Mouse (Mus musculus) heart, postnatal 25 days (tissue): ENCODE results near the gene Nckap5. TPM values are rescaled to one million over a fixed set of nuclear protein-coding genes. Genes with fewer than 3 reads are reported as not detected.
"Not testable (repeated sequence)": the region's sequence is repeated elsewhere in the genome, so short reads cannot be mapped to it uniquely, and the experiment has no call there.

Experiments
- DNase-seq: peaks from one replicate; pipeline ENCODE4 v3.0.0; 2022; ENCODE audit warnings: low spot score
- intact Hi-C: fragments of 180-260 bp; cut with DNase I; formaldehyde crosslinking; loops from one replicate; pipeline ENCODE4 v1.15.1; 2025
- total RNA-seq, 2 experiments: library from RNA; stranded (reverse); gene quantifications; 2 replicates each; pipeline ENCODE4 v1.2.3; 2021

The Nckap5 gene
- total RNA-seq, 2 experiments from 2014 or later: 8.5 to 12.7 TPM

DNA sequence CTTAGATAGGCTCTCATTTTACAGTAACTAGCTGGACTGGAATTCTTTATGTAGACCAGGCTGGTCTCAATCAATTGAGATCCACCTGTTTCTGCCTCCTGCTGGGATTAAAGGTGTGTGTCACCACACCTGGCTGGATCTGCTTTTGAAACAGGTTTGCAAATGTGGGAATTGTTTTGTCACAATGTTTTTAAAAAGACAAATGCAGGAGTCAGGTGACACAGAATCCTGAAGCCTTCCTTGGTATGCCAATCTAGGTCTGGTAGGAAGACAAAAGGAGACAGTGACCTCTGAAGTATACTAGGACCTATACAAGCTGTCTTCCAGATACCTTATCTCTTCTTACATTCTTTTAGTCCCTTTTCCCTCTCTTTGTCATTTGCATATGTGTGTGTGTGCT is 680.6 kb downstream of the Nckap5 start:
- intact Hi-C loops: no loop called here

DNA sequence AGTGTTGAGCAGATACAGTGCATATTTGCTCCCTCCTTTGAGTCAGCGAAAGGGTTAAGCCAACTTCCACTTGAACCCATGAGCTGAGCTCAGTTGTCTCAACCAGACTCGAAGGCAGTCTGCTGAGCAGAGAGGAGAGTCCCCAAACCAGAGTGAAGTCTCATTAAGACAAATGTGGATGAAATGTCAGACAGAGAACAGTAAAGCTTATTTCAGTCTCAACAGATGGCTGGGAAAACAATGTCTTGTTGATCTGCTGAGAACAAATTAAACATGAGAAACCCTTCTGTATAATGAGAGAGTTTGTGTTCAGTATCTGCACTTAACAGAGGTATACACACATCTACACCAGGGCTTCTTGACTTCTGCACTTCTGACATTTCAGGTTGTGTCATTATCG is 694.9 kb downstream of the Nckap5 start:
- DNase-seq: no peak
- intact Hi-C loops: no loop called here

More for the DNA sequence above, 680.6 kb downstream of the Nckap5 start:
- DNase-seq: no peak

DNA sequence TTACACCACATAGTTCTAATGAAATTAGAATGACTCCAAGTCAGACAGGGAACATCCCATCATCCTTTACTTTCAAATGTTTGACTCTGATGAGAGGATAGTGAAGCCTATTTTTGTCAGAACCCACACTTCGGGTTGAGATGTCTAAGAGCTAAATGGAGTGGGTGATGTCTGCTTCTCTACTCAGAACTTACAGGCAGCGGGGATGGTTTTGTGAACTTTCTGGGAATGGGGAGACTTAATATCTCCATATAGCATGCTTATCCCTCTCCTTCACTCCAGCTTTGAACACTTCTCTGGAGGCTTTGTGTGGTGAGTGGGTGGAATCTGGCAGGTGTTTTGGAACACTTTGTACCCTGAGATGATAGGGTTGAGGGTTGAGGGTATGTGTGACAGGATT is 698.3 kb downstream of the Nckap5 start:
- DNase-seq: no peak
- intact Hi-C loops: no loop called here

DNA sequence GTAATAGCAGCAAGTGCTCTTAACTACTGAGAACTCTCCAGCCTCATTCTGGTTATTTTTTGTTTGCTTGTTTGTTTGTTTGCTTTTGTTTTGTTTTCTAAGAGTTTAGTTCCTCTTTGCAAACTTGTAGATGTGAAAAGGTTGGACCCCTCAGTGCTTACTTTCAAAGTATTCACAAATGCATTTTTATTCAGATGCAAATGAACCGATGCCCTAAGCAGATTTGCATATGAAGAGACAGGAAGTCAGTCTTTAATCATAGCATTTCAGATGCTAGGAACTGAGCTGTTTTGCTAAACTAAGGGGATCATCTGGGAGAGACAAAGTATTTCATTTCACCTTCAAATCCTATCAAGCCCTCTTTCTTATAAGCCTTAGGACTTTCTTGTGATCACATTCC is 701.5 kb downstream of the Nckap5 start:
- intact Hi-C loops: no loop called here
- no peak for DNase-seq

DNA sequence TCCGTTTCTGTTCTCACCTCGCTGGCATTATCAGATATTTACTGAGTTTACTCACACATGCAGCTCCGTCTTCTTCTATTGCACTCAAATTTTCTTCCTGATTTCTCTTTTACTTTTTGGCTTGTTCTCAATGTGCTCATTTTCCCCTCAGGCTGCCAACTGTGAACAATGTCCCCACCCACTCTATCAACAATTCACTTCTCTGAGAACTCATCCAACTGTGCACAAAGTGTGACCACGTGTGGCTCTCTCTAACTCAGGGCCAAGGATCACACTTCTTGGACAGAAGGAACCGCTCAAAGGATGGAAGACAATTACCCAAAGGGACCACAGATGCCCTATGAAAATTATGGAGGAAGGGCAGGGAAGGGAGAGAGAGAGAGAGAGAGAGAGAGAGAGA is 707.5 kb downstream of the Nckap5 start:
- no peak for DNase-seq
- intact Hi-C loops: no loop called here

DNA sequence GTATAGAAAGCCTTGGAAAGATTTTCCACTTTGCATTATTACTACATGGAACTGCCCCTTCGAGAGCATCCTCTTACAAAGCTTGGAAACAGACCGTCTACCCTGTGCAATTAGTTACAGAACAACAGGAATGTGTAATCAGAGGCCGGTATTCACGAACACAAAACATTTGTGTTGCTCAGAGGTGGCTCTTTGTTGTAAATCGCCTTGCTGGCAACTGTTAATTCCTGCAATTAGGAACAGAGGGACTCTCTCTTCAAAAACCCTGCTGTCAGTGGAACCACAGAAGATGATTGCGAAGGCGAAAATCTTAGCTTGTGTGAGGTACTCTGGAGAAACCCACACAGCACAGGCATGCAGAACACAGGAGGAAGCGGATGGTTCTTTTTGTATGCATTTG is 710.1 kb downstream of the Nckap5 start:
- DNase-seq: no peak
- intact Hi-C loops: no loop called here

DNA sequence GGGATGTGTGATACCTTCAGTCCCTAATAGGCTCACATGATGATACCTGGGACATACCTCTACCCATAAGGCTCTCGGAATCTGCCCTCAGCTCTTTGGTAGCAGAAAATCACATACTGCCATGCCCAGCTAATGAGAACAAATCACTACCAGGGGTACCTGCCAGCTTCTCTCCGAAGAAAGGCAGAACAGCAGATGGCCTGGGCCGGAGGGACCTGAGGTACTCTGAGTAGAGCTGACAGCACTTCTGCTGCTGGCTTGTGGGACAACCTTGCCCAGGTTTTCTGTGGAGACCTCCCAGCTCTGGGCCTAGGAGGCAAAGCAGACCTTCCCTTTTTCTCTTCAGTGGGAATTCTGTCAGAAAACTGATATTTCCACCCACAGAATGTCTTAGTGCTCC is 714.6 kb downstream of the Nckap5 start:
- DNase-seq: no peak
- intact Hi-C loops: no loop called here

DNA sequence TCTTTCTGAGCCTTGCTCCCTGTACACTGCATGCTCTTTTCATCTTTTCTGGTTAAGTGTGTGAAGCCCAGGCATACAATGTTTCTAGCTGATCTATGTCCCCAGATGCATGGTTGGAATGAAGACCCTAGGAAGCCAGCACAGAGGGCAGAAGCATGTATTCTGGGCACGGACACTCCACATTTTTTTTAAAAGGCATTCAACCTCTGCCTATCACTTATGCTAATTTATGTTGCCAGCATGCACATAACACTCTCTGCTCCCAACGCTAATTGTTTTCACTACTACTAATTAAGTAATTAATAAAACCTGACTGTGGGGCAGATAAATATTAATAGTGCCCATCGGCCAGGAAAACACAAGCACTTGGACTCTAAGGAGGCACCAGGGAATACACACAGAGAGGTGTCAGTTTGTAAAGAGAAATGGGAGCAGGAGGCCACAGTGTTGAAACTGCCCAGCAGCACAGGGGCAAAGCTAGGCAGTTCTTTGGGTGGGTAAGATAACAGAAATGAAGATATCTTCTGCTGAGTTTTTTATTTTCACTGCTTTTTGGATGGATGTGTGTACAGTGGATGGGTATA is 724.8 kb downstream of the Nckap5 start:
- no peak for DNase-seq

DNA sequence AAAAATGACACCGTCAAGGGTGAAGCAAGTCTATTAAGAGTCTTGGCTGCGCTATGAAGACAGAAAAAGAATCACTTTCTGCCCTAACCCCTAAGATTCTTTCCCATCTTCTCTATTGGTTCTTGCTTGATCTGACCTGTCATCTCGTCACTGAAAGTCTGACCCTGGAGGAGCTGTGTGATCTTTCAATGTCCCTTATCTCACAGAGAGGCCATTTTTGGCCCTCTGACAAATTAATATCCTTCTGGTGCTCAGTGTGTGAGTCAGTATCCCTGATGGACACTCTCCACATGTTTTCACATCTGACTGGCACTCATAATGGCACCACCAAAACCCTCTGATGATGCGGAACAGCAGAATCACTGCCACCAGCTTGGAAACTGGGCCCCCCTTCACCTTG is 736.3 kb downstream of the Nckap5 start:
- DNase-seq: no peak
- intact Hi-C loops: no loop called here

More for the DNA sequence above, 724.8 kb downstream of the Nckap5 start:
- intact Hi-C loops: no loop called here

DNA sequence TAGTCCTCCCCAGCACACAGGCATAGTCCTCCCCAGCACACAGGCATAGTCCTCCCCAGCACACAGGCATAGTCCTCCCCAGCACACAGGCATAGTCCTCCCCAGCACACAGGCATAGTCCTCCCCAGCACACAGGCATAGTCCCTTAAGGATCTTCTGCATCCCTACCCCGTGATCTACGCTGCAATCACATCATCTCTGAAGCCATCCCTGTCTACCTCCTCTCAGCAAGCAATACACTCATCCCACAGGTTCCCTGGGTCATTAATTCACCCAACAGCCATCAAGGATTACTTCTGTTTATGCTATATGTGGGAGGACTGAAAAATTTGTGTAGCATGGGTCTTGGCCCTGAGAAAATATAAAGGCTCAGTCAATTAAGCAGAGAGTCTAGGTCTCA is 738.6 kb downstream of the Nckap5 start:
- intact Hi-C loops, DNase-seq: not testable (repeated sequence)

DNA sequence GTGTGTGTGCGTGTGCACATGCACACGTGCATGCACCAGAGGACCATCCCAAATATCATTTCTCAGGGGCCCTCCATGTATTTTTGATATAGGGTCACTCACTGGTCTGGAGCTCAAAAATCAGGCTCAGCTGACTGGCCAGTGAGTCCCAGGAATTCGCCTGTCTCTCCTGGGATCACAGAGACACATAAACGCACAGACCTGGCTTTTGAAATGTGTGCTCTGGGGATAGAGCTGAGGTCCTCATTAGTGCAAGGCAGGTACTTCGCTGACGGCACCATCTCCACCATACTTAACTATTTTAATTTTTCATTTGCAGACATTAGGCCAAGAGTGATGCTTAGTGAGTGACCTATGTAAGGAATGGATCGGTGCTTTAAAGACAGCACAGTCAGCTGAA is 743.4 kb downstream of the Nckap5 start:
- no peak for DNase-seq
- intact Hi-C loops: no loop called here

DNA sequence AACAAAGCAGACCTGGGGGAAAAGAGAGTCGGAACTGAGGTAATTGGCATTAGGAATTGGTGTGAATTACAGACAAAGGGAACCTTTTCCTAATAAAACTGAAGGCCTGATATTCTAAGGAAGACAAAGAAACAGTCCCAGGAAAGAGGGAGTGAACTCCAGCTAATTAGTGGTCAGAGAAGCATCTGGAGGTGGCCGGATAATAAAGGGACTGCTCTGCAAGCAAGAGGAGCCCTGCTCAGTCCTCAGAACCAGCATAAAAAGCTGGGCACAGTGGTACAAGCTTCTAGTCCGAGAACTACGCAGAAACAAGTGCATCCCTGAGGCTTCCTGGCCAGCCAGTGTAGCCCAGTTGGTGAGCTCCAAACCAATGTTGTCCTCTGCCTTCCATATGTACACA is 754.3 kb downstream of the Nckap5 start:
- DNase-seq: no peak
- intact Hi-C loops: no loop called here

DNA sequence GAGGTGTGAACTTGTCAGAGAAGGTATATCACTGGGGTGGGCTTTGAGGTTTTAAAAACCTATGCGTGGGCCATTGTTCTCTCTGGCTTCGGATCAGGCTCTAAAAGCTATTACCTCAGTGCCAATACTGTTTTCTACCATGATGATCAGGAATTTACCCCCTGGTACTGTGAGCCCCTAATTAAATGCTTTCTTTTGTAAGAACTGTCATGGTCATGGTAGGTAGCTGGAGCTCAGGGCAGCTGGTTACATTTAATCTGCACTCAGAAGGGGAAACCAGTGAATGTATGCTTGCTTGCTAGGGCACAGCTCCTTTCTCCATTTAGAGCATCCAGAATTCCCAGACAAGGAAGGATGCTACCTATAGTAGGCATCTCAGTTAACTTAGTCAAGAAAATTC is 759.7 kb downstream of the Nckap5 start:
- intact Hi-C loops: no loop called here
- no peak for DNase-seq

DNA sequence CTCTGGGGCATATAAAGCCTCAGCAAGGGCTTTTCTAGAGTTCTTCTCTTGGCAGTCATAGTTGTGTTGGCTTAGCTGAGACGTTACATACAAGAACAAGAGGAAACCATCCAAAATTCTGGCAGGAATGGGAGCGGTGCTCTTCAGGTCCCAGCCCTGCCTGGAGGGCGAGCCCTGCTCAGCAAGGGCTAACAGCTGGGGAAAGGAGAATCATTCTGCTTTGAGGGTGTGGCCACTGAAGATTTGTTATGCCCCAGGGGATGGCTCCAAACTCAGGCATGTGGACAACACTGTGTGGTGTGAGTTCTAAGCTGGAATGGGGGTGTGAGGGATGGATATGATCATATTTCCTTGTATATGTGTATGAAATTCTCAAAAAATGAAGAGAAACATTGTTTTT is 779.1 kb downstream of the Nckap5 start:
- peak; percentile 3 for DNase-seq
- intact Hi-C loops: no loop called here

DNA sequence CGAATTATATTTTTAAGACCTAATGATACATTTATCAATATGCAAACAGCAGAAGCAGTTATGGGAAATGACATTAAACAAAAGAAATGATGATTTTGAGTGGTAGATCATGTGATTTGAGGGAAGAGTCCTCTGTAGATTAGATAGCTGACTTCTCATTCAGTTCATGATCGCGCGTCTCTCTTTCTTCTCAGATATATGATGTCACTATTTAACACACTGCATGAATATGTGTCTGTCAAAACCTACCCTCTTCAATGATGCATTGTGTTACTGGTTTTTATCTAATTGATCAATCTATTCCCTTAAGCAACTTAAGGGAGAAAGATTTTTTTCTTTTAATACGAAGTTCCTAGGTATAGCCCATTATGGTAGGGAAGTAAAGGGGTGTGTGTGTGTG is 787.7 kb downstream of the Nckap5 start:
- intact Hi-C loops: no loop called here
- no peak for DNase-seq

DNA sequence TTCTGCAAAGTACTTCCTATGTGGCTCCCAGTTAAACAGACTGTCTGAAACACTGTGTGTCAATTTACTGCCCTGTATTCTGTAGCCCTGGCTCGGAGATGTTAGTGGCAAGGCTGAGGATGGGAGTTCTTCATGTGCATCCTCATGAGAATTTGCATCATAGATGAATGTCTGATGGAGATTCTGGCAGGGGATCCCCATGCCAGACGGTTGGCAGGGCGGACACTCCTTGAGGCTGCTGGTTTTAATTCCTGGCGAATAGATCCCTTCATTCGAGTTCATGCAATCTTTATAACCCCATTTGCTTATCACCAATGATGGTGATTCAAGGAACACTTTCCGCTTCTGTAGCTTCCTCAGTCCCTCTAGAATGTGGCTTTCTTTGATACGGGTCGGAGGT is 803.1 kb downstream of the Nckap5 start:
- intact Hi-C loops: no loop called here
- no peak for DNase-seq

DNA sequence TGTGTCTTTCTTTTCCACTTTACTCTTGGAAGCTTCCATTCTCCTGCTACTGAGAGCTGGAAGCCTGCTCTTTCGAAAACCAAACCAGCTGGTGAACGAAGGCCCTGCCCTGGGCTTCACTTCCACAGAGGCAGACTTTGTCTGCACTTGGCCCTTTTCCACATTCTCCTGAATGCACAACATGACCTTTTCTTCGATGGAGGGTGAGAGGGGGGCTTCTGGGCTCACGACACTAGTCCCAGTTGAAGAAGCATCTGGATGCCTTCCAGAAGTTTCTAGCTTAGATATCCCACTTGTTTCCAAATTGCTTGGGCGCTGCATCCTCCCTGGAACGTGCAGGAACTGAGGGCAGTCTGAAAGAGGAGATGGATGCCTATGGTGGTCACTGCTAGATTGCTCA is 806.1 kb downstream of the Nckap5 start:
- intact Hi-C loops: no loop called here
- DNase-seq: no peak

DNA sequence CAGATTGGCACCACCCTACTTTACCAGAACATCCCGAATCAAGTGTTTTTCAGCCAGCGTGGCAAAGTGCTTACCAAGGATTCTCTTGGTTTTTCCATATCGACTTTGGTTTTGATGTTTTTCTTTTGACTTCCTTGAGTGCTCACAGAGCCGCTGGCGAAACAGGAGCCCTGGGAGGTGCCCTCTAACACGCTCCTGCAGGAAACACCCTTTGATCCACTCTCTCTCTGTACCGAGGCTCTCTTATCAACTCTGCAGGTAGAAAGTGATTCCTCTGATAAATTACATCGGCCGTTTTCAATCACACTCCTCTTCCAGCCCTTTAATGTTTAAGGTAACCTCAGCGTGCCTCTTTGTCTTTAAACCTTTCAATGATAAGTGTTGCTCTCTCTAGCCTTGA is 807.6 kb downstream of the Nckap5 start:
- no peak for DNase-seq
- intact Hi-C loops: no loop called here

DNA sequence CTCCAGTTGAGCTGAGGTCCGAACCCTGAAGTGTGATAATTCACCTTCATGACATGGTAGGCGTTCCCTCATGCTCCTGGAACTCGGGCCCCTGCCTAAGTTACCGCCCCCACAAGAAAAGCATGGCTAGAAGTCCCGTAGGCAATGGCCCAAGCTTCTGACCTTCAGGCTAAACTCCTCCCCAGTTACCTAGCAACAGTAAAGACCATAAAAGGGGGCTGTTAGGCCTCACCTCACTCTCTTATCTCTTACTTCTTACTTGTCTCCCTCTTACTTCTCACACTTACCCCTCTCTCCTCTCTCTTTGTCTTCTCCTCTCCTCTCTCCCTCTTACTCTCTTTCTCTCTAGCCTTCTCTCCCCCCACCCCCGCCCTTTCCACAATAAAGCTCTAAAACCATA is 811.9 kb downstream of the Nckap5 start:
- DNase-seq, intact Hi-C loops: not testable (repeated sequence)

DNA sequence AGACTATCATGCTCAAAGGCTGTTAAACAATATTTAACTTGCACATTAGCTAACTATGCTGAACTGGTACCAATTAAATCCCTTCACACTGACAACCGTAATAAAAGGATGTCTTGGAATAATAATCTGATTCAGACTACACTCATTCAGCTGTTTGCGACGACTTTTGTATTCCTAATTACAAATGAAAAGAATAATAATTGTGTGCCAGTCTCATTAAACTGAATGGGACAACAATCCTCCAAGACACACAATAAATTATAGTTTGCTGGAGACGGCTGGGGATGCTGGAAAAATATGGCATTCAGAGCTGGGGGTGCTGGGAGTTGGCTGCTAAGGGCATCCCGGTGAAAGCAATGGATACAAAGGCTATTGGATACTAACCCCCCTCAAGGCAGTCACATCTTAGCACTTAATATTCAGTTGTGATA is 818.9 kb downstream of the Nckap5 start:
- no peak for DNase-seq
- intact Hi-C loops: no loop called here

DNA sequence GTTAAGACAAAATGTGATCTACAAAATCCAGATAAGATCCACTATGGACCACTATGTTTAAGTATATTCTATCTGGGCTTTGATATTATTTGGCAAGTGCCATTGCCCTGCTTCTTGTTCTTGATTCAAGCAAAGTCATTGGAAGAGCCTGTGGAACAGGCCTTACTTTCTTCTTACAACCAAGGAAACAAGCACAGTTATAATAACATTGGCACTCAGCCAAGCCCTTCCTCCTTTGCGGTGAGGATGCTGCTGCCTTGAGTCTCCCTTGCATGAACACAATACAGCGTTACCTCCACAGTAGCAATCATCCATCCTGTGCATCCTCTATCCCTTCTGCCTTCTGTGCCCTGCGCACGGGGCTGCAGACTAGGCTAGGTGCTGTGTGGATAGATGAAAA is 823.0 kb downstream of the Nckap5 start:
- intact Hi-C loops: no loop called here
- DNase-seq: no peak

DNA sequence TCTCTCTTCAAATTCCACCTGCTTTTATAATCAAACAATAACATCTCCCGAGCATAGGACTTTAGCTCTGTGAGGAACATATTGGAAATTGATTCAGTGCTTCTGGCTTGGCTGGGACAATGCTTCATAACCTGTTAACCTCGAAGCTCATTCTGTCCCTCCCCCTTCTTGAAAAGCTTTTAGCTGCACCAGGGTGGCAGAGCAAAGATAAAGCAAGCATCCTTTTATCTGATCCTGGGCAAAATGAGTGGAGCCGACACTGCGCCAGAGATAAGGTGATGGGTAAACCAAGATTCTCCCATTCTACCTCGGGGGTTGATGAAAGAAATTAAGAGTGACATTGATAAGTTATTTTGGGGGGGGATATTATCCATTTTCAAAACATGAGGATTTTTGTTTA is 824.9 kb downstream of the Nckap5 start:
- DNase-seq: no peak
- intact Hi-C loops: no loop called here

DNA sequence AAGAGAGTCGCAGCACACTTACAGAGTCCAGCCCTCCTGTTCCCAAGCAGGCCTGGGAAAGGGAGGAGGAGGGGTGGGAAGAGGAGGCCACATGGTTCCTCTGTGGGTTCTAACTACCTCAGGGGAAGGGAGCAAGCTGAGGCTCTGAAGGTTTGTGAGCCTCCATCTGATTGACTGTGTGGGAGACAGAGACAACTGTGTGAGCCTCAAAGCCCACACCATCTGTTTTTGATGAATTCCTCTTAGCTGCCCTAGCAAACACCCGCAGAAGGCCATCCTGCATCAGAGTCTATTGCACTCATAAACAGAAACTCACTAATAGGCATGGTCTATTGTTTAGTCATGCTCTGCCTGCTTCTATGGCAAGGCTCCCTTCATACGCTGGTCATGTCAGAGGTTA is 834.1 kb downstream of the Nckap5 start:
- intact Hi-C loops: no loop called here

More for the DNA sequence above, 834.1 kb downstream of the Nckap5 start:
- DNase-seq: no peak
